Mouse (Mus musculus) lung, embryonic 16.5 days (tissue): ENCODE data around the gene Mrps10. TPM values are rescaled to one million over a fixed set of nuclear protein-coding genes. Genes with fewer than 3 reads are reported as not detected.
"Not testable (repeated sequence)": the region's sequence is repeated elsewhere in the genome, so short reads cannot be mapped to it uniquely, and the experiment has no call there.

Experiments
- ATAC-seq: fragments of 200-750 bp; cut with Nextera tagmentation; 2 replicates; pipeline ENCODE4 v1.8.0; 2017; ENCODE audit warnings: low read depth, mild to moderate bottlenecking, moderate library complexity
- H3K27ac ChIP-seq: fragments of 300-500 bp; sonication (generic); 2 replicates; pipeline ENCODE4 v1.5.1; 2014; ENCODE audit warnings: mild to moderate bottlenecking, control low read depth, low read length
- H3K27me3 ChIP-seq: fragments of 300-500 bp; sonication (generic); 2 replicates; pipeline ENCODE4 v1.6.1; 2014; ENCODE audit warnings: low read depth, low read length, mixed read lengths; ENCODE audit not compliant: control insufficient read depth, insufficient read depth
- H3K36me3 ChIP-seq: fragments of 300-500 bp; sonication (generic); 2 replicates; pipeline ENCODE4 v1.6.1; 2014; ENCODE audit warnings: low read length; ENCODE audit not compliant: control insufficient read depth, insufficient read depth
- H3K4me1 ChIP-seq: fragments of 300-500 bp; sonication (generic); replicated peaks from 2 replicates; pipeline ENCODE4 v1.6.1; 2014; ENCODE audit warnings: low read length, mixed read lengths; ENCODE audit not compliant: control insufficient read depth, insufficient read depth
- H3K4me2 ChIP-seq: fragments of 300-500 bp; sonication (generic); 2 replicates; pipeline ENCODE4 v1.6.1; 2014; ENCODE audit warnings: low read depth, low read length, control low read depth
- H3K4me3 ChIP-seq: fragments of 300-500 bp; sonication (generic); 2 replicates; pipeline ENCODE4 v1.5.1; 2014; ENCODE audit warnings: mild to moderate bottlenecking, low read length, control low read depth
- H3K9ac ChIP-seq: fragments of 300-500 bp; sonication (generic); 2 replicates; pipeline ENCODE4 v1.6.1; 2014; ENCODE audit warnings: low read length, control low read depth
- H3K9me3 ChIP-seq: fragments of 300-500 bp; sonication (generic); 2 replicates; pipeline ENCODE4 v1.6.1; 2016; ENCODE audit warnings: low read length; ENCODE audit not compliant: control insufficient read depth
- WGBS: fragments of 180-500 bp; shearing (Covaris S2); extraction: QIAGEN DNeasy Blood & Tissue Kit; methylation state at CpG from one replicate; pipeline ENCODE4 v1.1.7; 2014; 5-methylcytosine and 5-hydroxymethylcytosine counted together
- polyA plus RNA-seq: library from polyadenylated mRNA; unstranded; fragments of >200 nt; fragmentation: Nextera tagmentation; extraction: Ambion mirVana; gene quantifications from 2 replicates; pipeline ENCODE4 v1.2.1, GENCODE M21; 2015

Mrps10 gene
- polyA plus RNA-seq, 1 experiment from 2014 or later = 72.4 TPM

DNA sequence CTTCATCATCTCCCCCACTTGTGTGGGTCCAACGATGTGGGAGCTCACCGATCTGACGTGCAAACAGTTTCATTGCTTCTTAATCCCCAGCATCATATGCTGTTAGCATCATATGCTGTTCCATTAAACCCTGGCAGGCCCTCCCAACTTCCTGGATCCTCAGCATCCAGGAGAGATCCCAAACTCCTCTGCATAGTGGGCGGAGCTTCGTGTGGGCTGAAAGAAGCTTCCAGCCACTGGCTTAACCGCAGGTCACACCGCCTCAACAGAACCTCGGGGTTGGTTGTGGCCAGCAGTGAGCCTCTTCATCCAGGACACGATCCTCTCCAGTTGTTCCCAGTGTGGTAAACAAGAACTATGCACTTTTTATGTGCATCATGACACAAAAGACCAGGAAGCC lies 38.1 kb upstream of the Mrps10 start:
- 86% methylated on average over 9 of the region's 9 CpGs for WGBS
- H3K4me2 ChIP-seq = no peak overlapping the region
- no peak overlapping the region for H3K27ac ChIP-seq
- H3K9me3 ChIP-seq = no peaks in the 10 kb centered on the region
- no peak for ATAC-seq
- no peaks in the 10 kb centered on the region for H3K4me1 ChIP-seq
- no peak overlapping the region for H3K9ac ChIP-seq
- no peak overlapping the region for H3K4me3 ChIP-seq
- no peaks in the 10 kb centered on the region for H3K27me3 ChIP-seq
- H3K36me3 ChIP-seq = peaks cover 18% of the 10 kb centered on the region

DNA sequence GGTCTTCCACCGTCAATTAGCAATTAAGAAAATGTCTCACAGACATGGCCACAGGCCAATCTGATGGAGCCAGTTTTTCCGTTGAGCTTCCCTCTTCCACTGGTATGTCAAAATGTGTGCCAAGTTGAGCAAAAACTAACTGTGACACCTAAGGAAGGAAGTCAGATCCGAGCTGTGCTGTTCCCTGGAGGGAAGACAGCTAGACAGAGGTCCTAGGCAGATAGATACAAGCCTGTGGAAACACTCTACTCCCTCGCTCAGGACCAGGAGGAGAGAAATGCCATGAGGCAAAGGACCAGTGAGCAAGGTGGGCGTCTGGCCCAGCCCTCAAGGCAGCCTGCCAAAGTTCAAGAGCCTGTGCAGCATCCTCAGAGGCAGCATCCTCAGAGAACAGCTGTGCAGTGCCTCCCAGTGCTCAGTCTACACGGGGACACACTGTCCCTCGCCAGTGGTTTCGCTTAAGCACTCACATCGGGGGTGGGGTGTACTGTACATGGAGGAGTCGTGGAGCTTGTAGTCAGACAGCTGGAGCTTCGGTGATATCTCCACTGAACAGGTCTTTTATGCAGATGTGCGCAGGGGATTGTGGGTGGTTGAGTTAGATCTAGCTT lies 36.6 kb upstream of the Mrps10 start:
- peak; percentile 77 for ATAC-seq
- Histone ChIP-seq H3K27me3 (no peaks in the 10 kb centered on the region), H3K4me2 (no peak overlapping the region), H3K27ac (no peak overlapping the region), H3K9ac (no peak overlapping the region), H3K4me1 (no peaks in the 10 kb centered on the region), H3K9me3 (no peaks in the 10 kb centered on the region), H3K36me3 (peaks cover 15% of the 10 kb centered on the region), H3K4me3 (no peak overlapping the region)
- WGBS = 56% methylated on average over 12 of the region's 12 CpGs

DNA sequence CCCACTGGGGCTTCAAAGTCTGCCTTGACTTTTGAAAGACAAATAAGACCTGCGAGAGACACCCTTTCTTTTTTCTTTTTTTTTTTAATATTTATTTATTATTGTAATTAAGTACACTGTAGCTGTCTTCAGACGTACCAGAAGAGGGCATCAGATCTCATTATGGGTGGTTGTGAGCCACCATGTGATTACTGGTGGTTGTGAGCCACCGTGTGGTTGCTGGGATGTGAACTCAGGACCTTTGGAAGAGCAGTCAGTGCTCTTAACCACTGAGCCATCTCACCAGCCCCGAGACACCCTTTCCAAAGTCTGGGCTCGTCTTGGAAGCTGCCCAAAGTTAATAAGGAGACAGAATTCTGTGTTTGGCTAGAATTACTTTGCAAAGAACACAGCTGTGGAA lies 36.0 kb upstream of the Mrps10 start:
- peaks cover 15% of the 10 kb centered on the region for H3K36me3 ChIP-seq
- not testable (repeated sequence) for H3K9me3 ChIP-seq, H3K9ac ChIP-seq, H3K27ac ChIP-seq, H3K4me3 ChIP-seq, H3K4me2 ChIP-seq, H3K27me3 ChIP-seq, H3K4me1 ChIP-seq
- 47% methylated on average over 5 of the region's 5 CpGs for WGBS
- ATAC-seq = 0 out of 2 replicates have a peak, but pooled peaks have one; percentile 18

- H3K4me2 ChIP-seq = no peak overlapping the region
- no peak for ATAC-seq
- H3K9ac ChIP-seq = no peak overlapping the region
- no peaks in the 10 kb centered on the region for H3K27me3 ChIP-seq
- 82% methylated on average over 2 of the region's 2 CpGs for WGBS
- no peaks in the 10 kb centered on the region for H3K9me3 ChIP-seq
- H3K4me1 ChIP-seq = no peaks in the 10 kb centered on the region
- H3K4me3 ChIP-seq = no peak overlapping the region
- H3K27ac ChIP-seq = no peak overlapping the region
- peaks cover 12% of the 10 kb centered on the region for H3K36me3 ChIP-seq
These were observed 35.3 kb upstream of the Mrps10 start for GRCm38 (mm10) chr17:47333409-47333808.

DNA sequence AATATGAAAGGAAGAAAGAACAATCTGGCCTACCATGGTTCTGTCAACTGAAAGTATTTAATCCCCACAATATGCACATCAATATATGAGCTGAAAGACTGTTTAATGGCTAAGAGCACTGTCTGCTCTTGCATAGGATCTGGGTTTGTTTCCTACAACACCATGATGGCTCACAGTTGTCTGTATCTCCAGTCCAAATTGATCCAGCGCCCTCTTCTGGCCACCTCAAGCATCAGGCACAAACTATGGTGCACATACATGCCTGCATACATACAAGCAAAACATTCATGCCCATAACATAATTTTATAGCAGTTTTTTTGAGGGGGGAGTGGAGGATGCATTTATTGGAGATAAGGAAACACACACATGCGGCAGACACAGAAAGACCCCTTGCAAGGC lies 25.6 kb upstream of the Mrps10 start:
- Histone ChIP-seq H3K9me3 (peaks cover 5% of the 10 kb centered on the region; the same call in 1 of the 2 replicates), H3K4me3 (no peak overlapping the region), H3K27ac (no peak overlapping the region), H3K9ac (no peak overlapping the region), H3K4me1 (no peaks in the 10 kb centered on the region), H3K36me3 (peaks cover 43% of the 10 kb centered on the region), H3K4me2 (no peak overlapping the region), H3K27me3 (no peaks in the 10 kb centered on the region)
- no peak for ATAC-seq
- WGBS = 77% methylated on average over 2 of the region's 2 CpGs

- H3K9ac ChIP-seq = no peak overlapping the region
- no peak for ATAC-seq
- no peak overlapping the region for H3K27ac ChIP-seq
- 91% methylated on average over 3 of the region's 3 CpGs for WGBS
- H3K36me3 ChIP-seq = peaks cover 61% of the 10 kb centered on the region
- no peak overlapping the region for H3K4me3 ChIP-seq
- no peaks in the 10 kb centered on the region for H3K27me3 ChIP-seq
- peaks cover 15% of the 10 kb centered on the region for H3K9me3 ChIP-seq
- H3K4me2 ChIP-seq = no peak overlapping the region
- no peaks in the 10 kb centered on the region for H3K4me1 ChIP-seq
These were observed 18.9 kb upstream of the Mrps10 start for GRCm38 (mm10) chr17:47349721-47350319.

GRCm38 (mm10) chr17:47359964-47360363 lies 8.7 kb upstream of the Mrps10 start:
- Histone ChIP-seq H3K9me3 (no peaks in the 10 kb centered on the region), H3K27me3 (no peaks in the 10 kb centered on the region), H3K9ac (no peak overlapping the region), H3K27ac (no peak overlapping the region), H3K4me1 (no peaks in the 10 kb centered on the region), H3K4me3 (no peak overlapping the region), H3K36me3 (peaks cover 23% of the 10 kb centered on the region), H3K4me2 (no peak overlapping the region)
- WGBS = 45% methylated on average over 6 of the region's 6 CpGs
- ATAC-seq = no peak

GRCm38 (mm10) chr17:47361343-47361742 lies 7.3 kb upstream of the Mrps10 start:
- H3K4me2 ChIP-seq = no peak overlapping the region
- H3K9ac ChIP-seq = no peak overlapping the region
- no peaks in the 10 kb centered on the region for H3K4me1 ChIP-seq
- peaks cover 12% of the 10 kb centered on the region for H3K36me3 ChIP-seq
- WGBS = 74% methylated on average over 11 of the region's 11 CpGs
- no peak overlapping the region for H3K4me3 ChIP-seq
- H3K9me3 ChIP-seq = no peaks in the 10 kb centered on the region
- no peak overlapping the region for H3K27ac ChIP-seq
- ATAC-seq = no peak
- H3K27me3 ChIP-seq = no peaks in the 10 kb centered on the region

GRCm38 (mm10) chr17:47369087-47369443 lies 378 bp downstream of the Mrps10 start:
- peak; percentile 61 for ATAC-seq
- peaks cover 4% of the 10 kb centered on the region; the same call in 1 of the 2 replicates for H3K36me3 ChIP-seq

More at GRCm38 (mm10) chr17:47369087-47369443, 378 bp downstream of the Mrps10 start:
- H3K9me3 ChIP-seq = no peaks in the 10 kb centered on the region
- peak overlapping the region; percentile 75 for H3K4me3 ChIP-seq
- peak overlapping the region; percentile 92 for H3K4me2 ChIP-seq
- no peaks in the 10 kb centered on the region; the same call in 1 of the 2 replicates for H3K27me3 ChIP-seq
- 1% methylated on average over 20 of the region's 20 CpGs for WGBS
- H3K4me1 ChIP-seq = 0 out of 2 replicates have a peak, but pooled peaks cover 2% of the 10 kb centered on the region
- peak overlapping the region; percentile 72 for H3K9ac ChIP-seq
- no peak overlapping the region for H3K27ac ChIP-seq
